Mouse (Mus musculus): ENCODE measurements around the gene Ckmt2. TPM values are rescaled to one million over a fixed set of nuclear protein-coding genes. Genes with fewer than 3 reads are reported as not detected.

Gene Ckmt2
- polyA plus RNA-seq (2017; shearing (Covaris generic)): not detected

DNA sequence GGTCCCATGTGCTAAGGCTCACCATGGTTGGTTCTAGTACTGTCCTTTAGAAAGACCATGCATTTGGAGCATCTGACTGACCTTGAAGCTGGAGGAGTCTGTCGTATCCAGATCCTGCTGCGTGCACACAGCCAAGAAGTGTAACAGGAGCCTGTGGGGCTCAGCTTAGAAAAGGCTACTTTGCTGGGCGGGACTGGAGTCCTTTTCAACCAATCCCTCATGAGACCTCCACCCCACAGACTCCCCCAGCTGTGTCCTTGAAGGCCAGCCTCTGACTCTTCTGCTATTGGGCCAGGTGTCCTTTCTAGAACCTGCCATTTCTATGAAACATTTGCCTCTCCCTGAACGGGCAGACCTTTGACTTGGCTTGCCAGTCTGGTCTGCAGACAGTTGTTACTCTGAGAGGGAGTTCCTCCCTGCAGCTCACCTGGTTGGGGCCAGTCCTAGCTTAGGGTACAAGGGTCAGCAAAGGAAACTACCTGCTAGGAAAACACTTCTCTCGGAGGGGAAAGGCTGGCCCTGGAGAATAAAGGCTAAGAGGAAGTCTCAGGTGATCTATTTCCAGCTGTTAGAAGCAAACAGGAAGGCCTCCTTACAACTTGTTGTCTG is at the start of gene Ckmt2:
Gene Ckmt2 (minus strand): TSS at position 145 of the 609 bp plus-strand sequence.
- ATAC-seq: no peak

- no peak for ATAC-seq
Measured at GRCm38 (mm10) chr13:91921010-91921409, 44.3 kb upstream of the Ckmt2 start.

- ATAC-seq: no peak
Measured at GRCm38 (mm10) chr13:91918764-91919163, 42.1 kb upstream of the Ckmt2 start.

GRCm38 (mm10) chr13:91917835-91918234 is 41.1 kb upstream of the Ckmt2 start:
- no peak for ATAC-seq

DNA sequence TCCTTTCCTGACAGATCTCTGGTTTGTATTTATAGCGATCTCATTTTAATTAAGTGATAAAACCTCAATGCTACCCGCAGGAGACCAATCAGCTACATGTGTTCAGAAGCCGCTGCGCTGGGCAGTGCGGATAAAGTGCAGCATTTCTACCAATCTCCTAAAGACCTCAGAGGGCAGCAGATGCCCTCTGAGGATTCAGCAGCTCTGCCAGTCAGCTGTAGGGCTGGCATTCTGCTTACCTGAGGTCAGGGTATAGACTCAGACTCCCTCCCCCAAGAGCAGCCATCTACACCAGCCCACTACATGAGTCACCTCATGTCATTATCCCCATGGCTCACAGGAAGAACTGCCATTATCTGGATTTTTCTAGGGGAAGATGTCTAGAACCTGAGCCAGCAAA is 39.6 kb upstream of the Ckmt2 start:
- no peak for ATAC-seq

DNA sequence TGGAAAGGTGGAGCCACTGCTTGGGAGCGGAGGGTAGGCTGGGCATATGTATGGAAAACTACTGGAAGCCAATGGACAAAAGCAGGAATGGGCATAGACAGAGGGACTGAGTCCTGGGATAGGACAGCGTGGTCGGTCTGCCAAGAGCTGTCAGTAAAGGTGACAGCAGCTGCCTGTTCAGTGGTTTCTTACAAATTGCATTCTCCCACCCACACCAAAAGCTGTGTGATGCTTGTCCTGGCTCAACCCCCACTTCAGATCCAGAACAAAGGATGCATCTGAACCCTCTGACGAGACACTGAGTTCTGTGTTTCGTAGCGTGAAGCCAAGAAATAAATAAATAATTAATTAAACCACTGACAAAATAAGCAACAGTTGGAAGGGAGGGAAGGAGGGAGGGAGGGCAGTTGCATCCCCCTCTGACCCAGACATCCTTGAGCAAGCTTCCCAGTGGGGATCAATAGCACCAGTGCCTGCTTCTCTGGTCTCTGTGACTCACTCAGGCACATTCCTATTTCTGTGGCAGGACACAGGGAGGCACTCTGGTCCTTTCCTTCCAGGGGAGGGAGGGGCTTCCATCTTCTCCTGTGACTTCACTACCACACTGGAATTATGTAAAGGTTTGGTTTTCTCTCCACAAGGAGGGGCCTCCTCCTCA is 39.0 kb upstream of the Ckmt2 start:
- ATAC-seq: no peak

DNA sequence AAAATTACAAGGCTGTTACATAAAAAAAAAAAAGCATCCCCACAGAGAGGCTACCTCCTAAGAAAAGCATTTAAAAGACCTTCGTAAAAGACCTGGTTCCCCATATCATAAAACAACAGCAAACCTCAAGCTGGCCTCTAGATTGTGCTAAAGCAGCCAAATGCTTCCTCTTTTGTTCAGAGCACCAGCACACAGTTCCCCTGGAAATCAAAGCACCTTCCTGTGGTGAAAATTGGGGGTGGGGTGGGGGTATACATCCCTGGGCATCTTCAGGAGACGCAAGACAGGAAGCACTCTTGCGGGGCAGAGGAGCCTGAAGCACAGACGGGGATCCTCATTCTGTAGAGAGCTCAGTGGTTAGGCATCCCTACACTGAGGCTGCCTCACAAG is 38.5 kb upstream of the Ckmt2 start:
- no peak for ATAC-seq

DNA sequence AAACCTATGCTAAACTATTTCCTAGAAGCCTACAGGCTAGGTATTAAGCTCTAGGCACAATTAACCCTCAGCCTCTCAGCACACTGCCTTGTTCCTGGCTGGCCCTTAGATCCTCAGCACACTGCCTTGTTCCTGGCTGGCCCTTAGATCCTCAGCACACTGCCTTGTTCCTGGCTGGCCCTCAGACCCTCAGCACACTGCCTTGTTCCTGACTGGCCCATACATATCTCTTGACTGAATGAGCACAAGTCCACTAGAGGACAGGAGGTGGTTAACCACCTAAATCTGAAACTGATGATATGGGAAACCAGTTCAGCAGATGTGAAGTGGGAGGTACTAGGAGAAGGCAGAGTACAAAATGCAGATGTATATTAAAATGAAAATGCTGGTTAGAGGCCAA is 35.0 kb upstream of the Ckmt2 start:
- no peak for ATAC-seq

- ATAC-seq: no peak
Measured at GRCm38 (mm10) chr13:91911211-91911610, 34.5 kb upstream of the Ckmt2 start.

GRCm38 (mm10) chr13:91908202-91908980 is 31.7 kb upstream of the Ckmt2 start:
- ATAC-seq: peak; percentile 81

DNA sequence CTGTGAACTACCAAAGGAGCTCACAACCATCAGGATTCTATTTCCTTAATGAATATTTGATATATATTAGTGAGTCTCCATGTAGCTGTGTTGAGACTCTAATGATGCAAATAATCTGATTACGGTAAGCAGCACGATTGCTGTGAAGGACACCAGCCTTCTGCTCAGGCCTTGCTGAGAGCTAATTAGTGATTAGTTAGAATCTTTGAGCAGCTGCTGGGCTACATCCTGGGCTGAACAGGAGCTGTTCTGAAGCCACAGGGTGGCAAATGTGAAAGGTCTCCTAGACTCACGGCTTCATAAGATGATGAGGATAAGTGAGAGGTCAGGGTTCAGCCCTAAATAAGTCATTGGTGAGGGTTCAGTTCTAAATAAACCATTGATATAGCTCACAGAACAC is 29.7 kb upstream of the Ckmt2 start:
- ATAC-seq: no peak

DNA sequence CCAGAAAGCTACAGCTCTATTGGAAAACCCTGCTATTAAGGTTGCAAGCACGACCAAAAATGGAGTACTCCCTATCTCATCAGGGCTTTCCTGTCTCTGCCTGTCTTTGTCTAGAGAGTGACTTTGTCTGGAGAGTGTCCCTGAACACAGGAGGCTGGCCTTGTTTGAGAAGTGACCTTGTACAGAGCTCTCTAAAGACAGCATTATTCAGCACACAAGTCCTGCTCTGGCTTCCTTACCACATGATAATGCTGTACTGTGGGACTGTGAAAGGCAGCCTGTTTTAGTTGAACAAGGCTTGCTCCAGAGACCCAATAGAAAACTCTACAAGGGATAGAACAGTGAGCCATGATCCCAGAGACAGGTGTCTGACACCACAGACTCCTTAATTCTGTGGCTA is 19.8 kb upstream of the Ckmt2 start:
- no peak for ATAC-seq

- ATAC-seq: peak; percentile 54
Measured at GRCm38 (mm10) chr13:91893132-91893531, 16.4 kb upstream of the Ckmt2 start.

DNA sequence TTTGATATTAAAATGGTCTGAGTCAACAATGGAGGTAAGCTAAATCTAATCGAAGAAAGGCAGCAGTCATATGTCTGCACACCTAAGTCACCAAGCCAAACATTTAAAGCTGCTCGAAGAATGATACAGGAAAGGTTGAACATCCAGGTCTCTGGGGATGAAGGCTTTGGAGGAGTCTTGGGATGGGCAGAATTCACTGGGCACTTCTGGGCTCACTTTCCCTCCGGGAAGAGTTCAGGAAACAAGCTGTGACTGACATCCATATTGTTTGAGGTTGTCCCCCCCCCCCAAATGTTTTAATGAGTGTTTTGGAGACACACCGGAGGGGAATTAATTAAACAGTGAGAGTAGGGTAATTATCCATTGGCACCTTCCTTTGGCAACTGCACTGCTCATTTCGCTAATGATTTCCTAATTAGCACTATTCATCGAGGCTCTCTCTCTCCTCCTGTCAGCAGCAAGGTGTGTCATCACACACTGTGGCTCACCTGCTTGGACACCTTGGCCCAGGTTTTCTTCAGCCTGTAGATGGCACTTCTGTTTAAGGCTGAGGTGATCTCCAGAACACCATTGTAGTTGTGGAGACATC is 13.4 kb upstream of the Ckmt2 start:
- ATAC-seq: no peak

DNA sequence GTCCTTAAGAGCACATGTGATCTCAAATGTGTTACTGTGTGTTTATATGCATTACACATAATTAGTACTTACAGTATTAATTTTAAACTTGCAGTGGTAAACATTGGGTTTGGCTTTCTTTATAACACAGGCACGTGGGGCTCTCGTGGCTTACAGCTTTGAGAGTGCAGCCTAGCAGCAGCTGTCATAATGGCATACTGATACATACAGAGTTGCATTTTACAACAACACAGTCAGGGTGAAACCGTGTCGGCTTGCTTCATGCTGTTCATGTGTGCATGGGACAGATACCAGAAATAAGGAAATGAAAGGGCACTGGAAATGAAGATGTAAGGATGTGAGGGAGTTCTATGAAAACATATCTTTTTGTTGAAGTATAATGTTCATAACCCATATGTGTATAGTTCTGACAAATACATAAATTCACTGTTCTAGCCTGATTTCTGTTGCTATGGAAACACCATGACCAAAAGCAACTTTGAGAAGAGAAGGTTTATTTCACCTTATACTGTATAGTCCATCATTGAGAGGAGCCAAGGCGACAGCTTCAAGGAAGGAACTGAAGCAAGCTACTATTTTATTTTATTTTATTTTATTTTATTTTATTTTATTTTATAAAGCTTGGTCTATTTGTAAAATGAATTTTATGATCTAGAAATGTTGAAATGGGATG is 8.2 kb upstream of the Ckmt2 start:
- no peak for ATAC-seq

- peak; percentile 52 for ATAC-seq
Measured at GRCm38 (mm10) chr13:91881837-91882480, 5.3 kb upstream of the Ckmt2 start.

- ATAC-seq: no peak
Measured at GRCm38 (mm10) chr13:91880256-91880655, 3.6 kb upstream of the Ckmt2 start.

DNA sequence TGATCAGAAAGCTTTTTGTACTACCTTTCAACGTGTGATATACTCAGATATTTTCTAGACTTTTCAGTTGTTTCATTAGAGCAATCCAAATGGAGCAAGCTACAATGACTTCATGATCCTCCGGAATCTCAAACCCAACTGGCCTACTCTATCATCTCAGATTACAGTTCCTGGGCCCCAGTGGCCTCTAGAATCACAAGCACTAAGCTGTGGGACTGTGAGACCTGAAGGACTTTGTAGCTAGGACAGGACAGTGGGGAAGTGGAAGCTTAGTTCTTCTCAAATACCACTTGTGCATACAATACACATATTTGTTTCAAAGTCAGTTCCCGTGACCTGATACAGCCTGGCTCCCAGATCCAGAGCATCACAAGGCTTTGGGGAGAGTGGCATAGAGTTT is 1.3 kb upstream of the Ckmt2 start:
- ATAC-seq: no peak

- no peak for ATAC-seq
Measured at GRCm38 (mm10) chr13:91877350-91877749, 665 bp upstream of the Ckmt2 start.

- no peak for ATAC-seq
Measured at GRCm38 (mm10) chr13:91875581-91875980, 1.1 kb downstream of the Ckmt2 start.

- ATAC-seq: no peak
Measured at GRCm38 (mm10) chr13:91874565-91874964, 2.1 kb downstream of the Ckmt2 start.

DNA sequence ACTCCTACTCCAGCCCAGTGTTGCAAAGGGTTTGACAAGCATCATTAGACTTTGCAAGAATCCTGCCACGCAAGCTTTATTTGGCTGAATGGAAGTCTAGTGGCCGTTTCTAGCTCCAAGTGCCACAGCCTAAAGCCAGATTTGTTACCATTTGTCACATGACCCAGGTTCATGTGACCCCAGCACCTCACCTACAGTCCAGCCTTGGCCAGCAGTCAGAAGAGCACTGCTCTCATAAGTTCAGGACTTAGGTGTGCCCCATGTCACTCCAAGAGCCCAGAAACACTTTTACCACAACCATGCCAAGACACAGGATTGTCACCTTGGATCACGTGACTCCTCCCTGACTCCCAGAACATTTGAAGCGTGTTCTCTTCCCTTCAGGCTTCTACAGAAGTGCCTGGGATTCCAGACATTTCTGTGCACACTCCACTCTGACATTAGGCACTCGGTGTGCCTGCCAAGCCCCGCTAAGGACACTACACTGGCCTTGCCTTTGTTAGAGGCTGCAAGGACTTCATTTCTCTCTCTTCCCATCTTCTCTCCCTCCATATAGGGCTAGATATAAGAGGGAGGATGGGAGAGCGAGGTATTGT is 2.9 kb downstream of the Ckmt2 start:
- ATAC-seq: no peak
